Mouse (Mus musculus) testis, adult 2 months (tissue): ENCODE results near the gene Qpct.

Source experiments
- CTCF ChIP-seq: fragments of 200-500 bp; IDR thresholded peaks from 2 replicates; pipeline ENCODE4 v1.5.1; 2012; ENCODE audit warnings: low read depth, mild to moderate bottlenecking, inconsistent platforms, low read length, moderate library complexity; ENCODE audit not compliant: control insufficient read depth, insufficient read depth, insufficient replicate concordance
- POLR2A ChIP-seq: fragments of 200-500 bp; IDR thresholded peaks from 2 replicates; pipeline ENCODE4 v1.6.1; 2012; ENCODE audit warnings: low read depth, mild to moderate bottlenecking, inconsistent platforms, low read length, moderate library complexity; ENCODE audit not compliant: control insufficient read depth

DNA sequence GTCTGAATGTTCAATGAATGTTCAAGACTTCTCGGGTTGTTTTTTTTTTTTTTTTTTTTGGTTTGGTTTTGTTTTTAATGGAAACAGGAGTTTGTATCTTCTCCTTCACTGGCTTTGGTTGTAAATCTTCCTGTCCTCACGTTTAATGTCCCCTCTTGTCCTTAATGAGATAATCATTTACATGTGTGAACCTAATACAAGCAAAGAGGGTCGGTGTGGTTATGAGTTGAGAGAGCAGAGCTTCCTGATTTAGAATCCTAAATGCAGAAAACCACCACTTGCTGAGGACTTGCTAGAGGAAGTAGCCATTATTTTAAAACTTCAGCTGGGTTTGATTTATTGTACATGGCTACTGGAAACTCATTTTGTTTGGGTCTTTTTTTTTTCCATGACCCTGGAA is 29.0 kb upstream of the Qpct start:
- no peak for TF ChIP-seq POLR2A
- TF ChIP-seq CTCF, result no peak
